Mouse (Mus musculus): ENCODE results near the gene Hsp90aa1. TPM values are rescaled to one million over a fixed set of nuclear protein-coding genes. Genes with fewer than 3 reads are reported as not detected.
"Not testable (repeated sequence)": the region's sequence is repeated elsewhere in the genome, so short reads cannot be mapped to it uniquely, and the experiment has no call there.

Gene Hsp90aa1
- 470 and 567 TPM in 2 replicates for polyA plus RNA-seq (2012; rRNA removed)

- DNase-seq (ENCODE audit: extremely low spot score in 1 of 2, low spot score in 1 of 2): no peak
These were observed at the start of gene Hsp90aa1 for GRCm38 (mm10) chr12:110702556-110702955. Gene Hsp90aa1, minus strand, starts transcription at chr12:110702728.

GRCm38 (mm10) chr12:110750770-110751439 is 48.4 kb upstream of the Hsp90aa1 start:
- DNase-seq (ENCODE audit: extremely low spot score in 1 of 2, low spot score in 1 of 2): no peak

- DNase-seq (ENCODE audit: extremely low spot score in 1 of 2, low spot score in 1 of 2): peak in 1 of 2 experiments; percentile 25
These were observed 35.8 kb upstream of the Hsp90aa1 start for GRCm38 (mm10) chr12:110738158-110738921.

- peak; percentile 93 to 98 for DNase-seq (ENCODE audit: extremely low spot score in 1 of 2, low spot score in 1 of 2)
These were observed 34.9 kb upstream of the Hsp90aa1 start, which contains the start of gene Wdr20 for GRCm38 (mm10) chr12:110737170-110738157. Gene Wdr20, plus strand, starts transcription at chr12:110737944.

- DNase-seq (ENCODE audit: extremely low spot score in 1 of 2, low spot score in 1 of 2): no peak
These were observed 34.1 kb upstream of the Hsp90aa1 start for GRCm38 (mm10) chr12:110736641-110737040.

- DNase-seq (ENCODE audit: extremely low spot score in 1 of 2, low spot score in 1 of 2): not testable (repeated sequence)
These were observed 30.7 kb upstream of the Hsp90aa1 start for GRCm38 (mm10) chr12:110733254-110733653.

GRCm38 (mm10) chr12:110726428-110726827 is 23.9 kb upstream of the Hsp90aa1 start:
- no peak for DNase-seq (ENCODE audit: extremely low spot score in 1 of 2, low spot score in 1 of 2)

GRCm38 (mm10) chr12:110725489-110725888 is 23.0 kb upstream of the Hsp90aa1 start:
- DNase-seq (ENCODE audit: extremely low spot score in 1 of 2, low spot score in 1 of 2): no peak

GRCm38 (mm10) chr12:110725051-110725450 is 22.5 kb upstream of the Hsp90aa1 start:
- no peak for DNase-seq (ENCODE audit: extremely low spot score in 1 of 2, low spot score in 1 of 2)

GRCm38 (mm10) chr12:110716004-110716403 is 13.5 kb upstream of the Hsp90aa1 start:
- no peak for DNase-seq (ENCODE audit: extremely low spot score in 1 of 2, low spot score in 1 of 2)

- DNase-seq (ENCODE audit: extremely low spot score in 1 of 2, low spot score in 1 of 2): no peak
These were observed 11.7 kb upstream of the Hsp90aa1 start for GRCm38 (mm10) chr12:110714215-110714614.

- DNase-seq (ENCODE audit: extremely low spot score in 1 of 2, low spot score in 1 of 2): no peak
These were observed 11.3 kb upstream of the Hsp90aa1 start for GRCm38 (mm10) chr12:110713784-110714183.

GRCm38 (mm10) chr12:110711270-110711669 is 8.7 kb upstream of the Hsp90aa1 start:
- no peak for DNase-seq (ENCODE audit: extremely low spot score in 1 of 2, low spot score in 1 of 2)

- DNase-seq (ENCODE audit: extremely low spot score in 1 of 2, low spot score in 1 of 2): no peak
These were observed 4.9 kb upstream of the Hsp90aa1 start for GRCm38 (mm10) chr12:110707451-110707850.

GRCm38 (mm10) chr12:110706337-110707231 is 4.1 kb upstream of the Hsp90aa1 start:
- DNase-seq (ENCODE audit: extremely low spot score in 1 of 2, low spot score in 1 of 2): peak in 1 of 2 experiments; percentile 31

GRCm38 (mm10) chr12:110705419-110705818 is 2.9 kb upstream of the Hsp90aa1 start:
- not testable (repeated sequence) for DNase-seq (ENCODE audit: extremely low spot score in 1 of 2, low spot score in 1 of 2)

GRCm38 (mm10) chr12:110703682-110704081 is 1.2 kb upstream of the Hsp90aa1 start:
- DNase-seq (ENCODE audit: extremely low spot score in 1 of 2, low spot score in 1 of 2): no peak

- peak; percentile 68 to 93 for DNase-seq (ENCODE audit: extremely low spot score in 1 of 2, low spot score in 1 of 2)
These were observed 512 bp upstream of the Hsp90aa1 start for GRCm38 (mm10) chr12:110703008-110703471.

- not testable (repeated sequence) for DNase-seq (ENCODE audit: extremely low spot score in 1 of 2, low spot score in 1 of 2)
These were observed 1.2 kb downstream of the Hsp90aa1 start for GRCm38 (mm10) chr12:110701363-110701762.
